Mouse (Mus musculus): Measurements from ENCODE around the gene Bmp2.

DNA sequence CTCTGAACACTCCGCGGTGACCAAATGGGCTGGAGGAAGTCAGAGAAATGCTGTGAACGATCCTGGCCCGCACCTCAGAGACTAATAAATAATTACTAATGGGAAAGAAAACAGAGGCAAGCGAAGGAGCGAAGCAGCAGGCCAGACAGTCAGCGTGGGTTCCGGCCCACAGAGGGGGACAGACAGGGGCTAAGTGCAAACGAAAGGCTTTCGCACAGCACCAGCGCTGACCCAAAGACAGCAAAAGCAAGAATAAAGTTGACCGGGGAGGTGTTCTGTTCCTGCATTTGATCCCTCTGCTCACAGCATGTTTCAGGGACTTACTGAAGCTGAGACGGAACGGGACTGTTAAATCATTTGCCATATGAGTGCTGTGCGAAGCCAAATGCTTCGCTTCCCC, 42.8 kb upstream of the Bmp2 start:
- TF ChIP-seq CTCF (IDR thresholded peaks at IDR 0.05; ENCODE audit: low read depth) (no peak), EP300 (IDR thresholded peaks at IDR 0.05; ENCODE audit: low read depth) (no peak)
